Mouse (Mus musculus): ENCODE data around the gene Hs3st5. TPM values are rescaled to one million over a fixed set of nuclear protein-coding genes. Genes with fewer than 3 reads are reported as not detected.
"Not testable (repeated sequence)": the region's sequence is repeated elsewhere in the genome, so short reads cannot be mapped to it uniquely, and the experiment has no call there.

Hs3st5 gene
- total RNA-seq (2021) = 0.82 and 1.6 TPM in 2 replicates
- long read RNA-seq, experiment 1, partial matches to known transcripts = 0 of 3 reads
- long read RNA-seq, experiment 1, other reads (novel, unspliced or antisense) = 1 of 3 reads
- long read RNA-seq, experiment 2, partial matches to known transcripts = 0 of 1 reads
- long read RNA-seq, experiment 2, other reads (novel, unspliced or antisense) = 1 of 1 reads

DNA sequence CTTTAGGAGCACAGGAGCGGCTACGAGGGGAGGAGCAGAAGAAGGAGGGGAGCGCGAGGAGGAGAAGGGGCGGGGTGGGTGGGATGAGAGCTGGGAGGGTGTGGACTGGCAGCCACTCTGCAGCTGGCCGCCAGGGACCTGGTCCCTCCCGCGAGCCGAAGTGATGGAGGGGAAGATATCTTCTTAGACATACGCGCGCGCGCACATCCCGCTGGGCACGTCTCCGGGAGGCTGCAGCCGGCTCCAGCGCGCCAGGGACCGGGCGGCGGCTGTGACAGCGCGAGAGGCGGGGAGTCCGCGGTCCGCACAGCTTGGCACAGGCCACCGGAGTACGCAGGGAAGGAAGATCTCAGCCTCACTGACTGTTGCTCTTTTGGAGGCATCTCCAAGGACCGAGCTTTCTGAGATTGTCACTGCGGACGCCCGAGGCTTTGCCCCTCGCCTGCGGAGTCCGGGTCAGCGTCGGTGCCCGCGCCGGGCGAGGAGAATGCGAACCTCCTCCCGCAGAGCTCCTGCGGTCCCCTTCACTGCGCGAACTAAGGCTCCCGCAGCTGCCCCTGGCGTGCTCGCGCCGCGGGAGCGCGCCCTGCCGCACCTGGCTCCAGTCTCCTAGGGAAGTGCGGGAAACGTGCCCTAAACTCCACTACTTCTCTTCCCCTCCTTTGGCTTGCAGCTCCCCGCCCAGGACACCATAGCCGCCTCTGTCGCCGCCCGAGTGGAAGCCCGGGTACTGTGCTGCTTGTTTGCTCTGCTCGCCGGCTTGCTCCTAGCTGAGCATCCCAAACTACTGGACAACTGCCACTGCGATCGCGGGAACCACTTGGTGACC, at the start of gene Hs3st5:
Gene Hs3st5 (plus strand): TSS at position 88 of the 829 bp plus-strand sequence.
- DNase-seq = peak; percentile 73

DNA sequence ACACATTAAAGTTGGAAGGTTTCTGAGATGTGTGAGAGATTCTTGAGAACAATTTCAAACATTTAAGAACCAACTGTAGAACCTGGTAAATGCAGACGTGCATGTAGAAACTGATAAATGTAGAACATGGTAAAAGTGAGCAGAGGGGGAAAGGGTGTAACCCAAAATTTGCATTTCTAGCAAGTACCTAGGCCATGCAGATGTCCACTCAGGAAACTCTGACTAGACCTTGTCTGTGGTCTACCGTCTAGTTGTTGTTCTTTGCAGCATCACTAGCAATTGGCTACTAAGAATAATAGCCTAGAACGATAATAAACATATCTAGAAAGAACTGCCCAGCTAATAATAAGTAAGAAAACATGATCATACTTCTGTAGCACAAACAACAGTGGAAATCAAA, 38.0 kb upstream of the Hs3st5 start:
- DNase-seq = no peak

DNA sequence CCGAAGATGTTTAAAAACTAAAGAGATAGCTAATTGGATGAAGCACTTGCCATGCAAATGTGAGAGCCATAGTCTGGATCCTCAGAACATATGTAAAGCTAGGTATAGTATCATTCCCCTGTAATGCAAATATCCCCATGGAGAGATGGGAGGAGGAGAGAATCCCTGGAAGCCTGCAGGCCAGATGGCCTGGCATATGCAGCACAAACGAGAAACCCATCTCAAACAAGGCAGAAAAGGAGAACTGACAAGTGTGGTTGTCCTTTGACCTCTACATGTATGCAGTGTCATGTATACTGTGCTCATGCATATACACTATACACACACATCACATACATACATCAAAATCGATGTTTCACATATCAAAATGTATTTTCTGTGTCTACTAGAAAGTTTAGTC, 35.5 kb upstream of the Hs3st5 start:
- no peak for DNase-seq

DNA sequence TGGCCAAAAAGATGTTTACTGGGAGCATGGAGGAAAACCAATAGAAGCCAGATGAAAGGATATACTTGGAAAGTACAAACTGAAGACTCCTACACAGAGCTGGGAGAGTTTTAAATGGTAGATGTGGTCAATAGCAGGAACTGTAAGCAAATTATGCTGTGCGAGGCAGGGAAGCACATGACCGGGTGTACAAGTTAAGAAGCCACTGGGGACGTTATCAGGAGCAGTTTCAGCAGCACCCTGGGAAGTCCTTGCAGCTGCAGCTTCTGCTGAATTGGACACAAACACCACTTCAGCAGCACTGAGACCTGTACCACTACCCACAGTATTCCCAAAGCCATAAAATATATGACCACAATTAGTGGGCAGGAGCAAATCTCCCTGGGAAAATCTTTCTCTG, 31.8 kb upstream of the Hs3st5 start:
- no peak for DNase-seq

DNA sequence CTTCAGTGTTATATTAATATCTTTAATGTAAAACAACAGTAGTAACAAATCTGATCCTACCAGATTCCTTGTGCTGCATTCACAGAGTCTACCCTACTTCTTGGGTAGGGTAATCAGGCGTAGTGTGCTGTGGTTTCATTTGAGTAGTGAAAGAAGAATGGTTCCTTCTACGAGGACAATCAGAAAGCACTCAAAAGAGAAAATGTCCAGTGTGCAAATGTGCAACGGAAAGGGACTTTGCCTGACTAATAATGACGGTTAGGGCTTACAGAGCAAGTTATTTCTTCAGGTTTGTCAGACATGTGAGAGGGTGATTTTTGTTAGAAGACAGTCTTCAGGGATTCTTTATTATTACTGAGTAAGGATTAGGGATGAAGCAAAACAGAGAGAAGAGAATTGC, 29.1 kb upstream of the Hs3st5 start:
- no peak for DNase-seq

DNA sequence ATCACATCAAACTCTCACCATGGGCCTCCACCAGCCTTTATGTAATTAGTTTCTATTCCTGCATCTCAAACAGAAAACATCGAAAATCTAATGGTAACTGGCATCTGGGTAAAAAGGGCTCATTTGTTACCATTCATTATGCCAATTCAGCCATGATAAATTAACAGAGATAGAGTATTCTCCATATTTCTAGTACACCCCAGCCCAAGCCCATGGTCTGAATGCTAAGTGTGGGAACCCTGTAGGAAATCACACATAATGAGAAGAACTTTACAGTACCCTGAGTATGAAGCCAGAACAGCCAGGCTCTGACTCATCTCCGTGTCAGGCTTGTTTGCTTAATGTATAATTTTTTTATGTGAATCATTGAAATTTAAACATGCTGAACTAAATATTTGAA, 23.3 kb upstream of the Hs3st5 start:
- no peak for DNase-seq

DNA sequence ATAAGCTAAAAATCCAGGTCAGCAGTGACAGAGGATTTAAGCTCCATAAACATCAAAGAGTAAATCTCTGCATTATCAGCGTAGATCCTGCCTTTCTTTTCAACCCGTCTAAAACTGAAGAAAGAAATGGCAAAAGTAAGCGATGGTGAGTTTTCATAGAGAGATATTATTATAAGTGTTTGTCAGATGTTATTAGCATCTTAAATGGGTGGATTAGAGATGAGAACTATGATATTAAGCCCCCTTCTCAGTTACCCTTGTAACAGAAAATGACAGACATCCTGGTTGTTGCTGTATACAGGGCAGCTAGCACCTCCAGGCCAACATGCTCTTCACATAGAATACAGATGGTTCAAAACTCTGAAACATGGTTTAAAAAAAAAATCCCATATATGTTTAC, 22.6 kb upstream of the Hs3st5 start:
- no peak for DNase-seq

DNA sequence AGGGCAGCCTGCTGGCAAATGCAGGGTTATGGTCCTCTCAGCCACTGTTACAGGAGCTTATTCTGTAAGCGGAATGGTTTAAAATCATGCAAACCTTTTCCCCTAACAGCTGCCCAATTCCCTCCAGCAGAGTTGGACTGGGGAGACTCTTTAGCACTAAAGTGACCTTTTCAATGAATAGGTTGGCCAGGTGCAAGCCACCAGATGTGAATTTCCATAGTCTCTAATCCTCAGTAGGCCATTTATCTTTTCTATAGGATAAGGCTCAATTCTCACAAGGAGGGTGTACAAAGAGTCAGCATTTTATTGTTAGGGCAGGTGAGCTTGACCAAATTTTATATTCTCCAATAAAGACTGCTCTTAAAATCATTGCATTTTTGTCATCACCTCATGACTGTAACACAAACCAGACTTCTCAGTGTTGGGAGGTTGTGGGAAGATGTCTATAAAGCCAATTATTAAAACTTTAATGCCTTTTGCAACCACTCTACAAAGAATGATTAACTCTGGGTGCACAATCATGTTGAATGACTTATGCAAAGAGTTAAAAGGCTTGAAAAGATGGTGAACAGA, 21.8 kb upstream of the Hs3st5 start:
- no peak for DNase-seq

DNA sequence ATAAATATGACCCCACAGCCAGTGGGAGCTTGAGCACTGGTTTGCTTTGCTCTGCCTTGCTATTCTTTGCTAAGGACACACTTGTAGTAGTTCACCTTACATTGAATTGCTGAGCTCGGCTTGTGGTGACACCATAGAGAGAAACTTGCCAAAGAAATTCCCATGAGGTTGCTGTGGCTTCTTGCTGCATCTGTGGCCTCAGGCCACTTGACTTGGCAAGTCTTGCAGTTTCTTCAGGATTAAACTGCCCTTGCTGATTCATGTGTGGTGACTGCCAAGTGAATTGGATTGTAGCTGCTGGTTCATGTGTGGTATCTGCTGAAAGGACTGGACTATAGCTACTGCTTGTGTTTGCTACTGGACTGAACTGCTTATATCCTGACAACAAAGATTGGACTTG, 13.0 kb upstream of the Hs3st5 start:
- DNase-seq = no peak

DNA sequence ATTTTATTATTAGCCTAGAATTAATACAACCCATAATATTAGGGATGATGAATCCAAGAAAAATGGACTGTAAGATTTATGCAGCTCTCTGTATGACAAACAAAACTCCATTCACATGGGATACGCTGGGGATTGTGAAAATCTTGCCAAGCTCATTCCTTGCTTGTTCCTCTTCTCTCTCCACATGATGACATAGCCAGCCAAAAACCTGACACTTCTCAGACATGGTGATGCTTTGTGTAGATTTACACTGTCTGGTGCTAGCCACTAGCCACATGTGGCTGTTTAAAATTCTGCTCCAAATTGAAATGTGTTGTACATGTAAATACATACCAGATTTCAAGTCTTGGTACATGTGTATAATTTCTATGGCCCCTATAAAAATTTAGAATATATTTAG, 6.9 kb upstream of the Hs3st5 start:
- DNase-seq = no peak

DNA sequence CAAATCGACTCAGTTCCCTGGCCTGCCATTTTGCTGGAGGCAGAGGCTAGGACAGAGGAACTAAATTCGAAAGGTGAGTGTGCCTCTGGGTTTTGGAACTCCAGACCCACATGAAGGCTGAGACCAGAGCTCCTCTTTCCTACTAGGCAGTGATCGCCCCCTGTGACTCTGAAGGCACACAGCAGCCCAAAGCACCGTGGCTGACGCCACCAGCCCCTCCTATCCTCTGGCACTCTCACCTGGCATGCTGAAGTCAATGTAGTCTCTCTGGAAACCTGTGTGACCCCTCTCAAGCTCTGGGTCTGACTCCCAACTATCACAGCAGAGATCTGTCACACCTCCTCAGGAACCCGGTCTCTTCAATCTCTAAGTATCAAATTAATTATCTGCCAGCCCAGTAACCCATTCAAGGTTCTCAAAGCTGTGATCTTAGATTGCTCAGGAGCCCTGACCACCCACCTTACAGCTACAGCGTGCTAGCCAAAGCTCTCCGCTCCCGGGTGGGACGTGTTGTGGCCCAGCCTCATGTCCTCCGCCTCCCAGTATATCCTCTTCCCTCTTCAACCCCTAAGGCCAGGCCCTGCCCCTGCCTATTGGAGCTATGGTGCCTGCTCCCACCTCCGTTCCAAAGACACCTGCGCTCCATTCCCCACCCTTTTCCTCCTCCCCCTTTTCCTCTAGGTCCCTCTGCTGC, 434 bp upstream of the Hs3st5 start:
- DNase-seq = peak; percentile 17

DNA sequence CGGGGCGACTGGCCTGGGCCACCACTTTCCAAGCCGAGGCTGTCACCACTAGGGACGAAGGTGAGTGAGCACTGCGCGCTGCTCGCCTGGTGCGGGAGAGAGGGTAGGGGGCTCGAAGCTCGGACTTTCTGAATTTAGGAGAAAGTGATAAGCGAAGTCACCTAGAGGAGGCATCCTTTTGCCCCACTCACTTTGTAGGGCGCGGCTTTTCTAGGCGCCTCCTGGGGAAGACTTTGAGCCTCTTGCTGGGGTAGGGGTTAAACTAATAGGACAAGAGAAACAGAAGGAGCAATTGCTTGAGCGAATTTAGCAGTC, 899 bp downstream of the Hs3st5 start:
- no peak for DNase-seq

DNA sequence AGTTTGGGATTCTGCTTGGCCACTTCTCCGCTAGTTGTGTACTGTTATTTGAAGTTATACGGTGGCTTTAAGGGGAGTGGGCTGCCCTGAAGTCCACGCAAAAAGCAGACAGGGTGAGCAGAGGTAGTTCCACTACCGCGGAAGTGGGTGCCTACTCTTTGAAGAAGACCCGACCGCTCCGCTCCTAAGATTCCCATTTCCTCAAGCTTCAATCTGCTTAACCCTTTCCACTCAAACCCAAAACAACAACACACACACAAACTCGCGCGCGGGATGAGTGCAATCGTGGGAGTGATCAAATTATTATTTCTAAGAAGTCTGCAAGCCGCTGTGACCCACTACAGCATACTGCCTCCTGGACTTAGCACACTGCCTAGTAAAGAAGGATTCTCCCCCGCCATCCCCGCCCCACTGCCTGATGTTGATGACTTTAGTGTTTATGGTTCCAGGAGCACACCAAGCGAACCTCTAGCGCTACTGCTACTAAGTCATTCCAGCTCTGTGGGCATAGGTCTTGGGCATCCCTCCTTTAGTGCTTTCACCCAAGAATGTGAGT, 1.5 kb downstream of the Hs3st5 start:
- DNase-seq = no peak

DNA sequence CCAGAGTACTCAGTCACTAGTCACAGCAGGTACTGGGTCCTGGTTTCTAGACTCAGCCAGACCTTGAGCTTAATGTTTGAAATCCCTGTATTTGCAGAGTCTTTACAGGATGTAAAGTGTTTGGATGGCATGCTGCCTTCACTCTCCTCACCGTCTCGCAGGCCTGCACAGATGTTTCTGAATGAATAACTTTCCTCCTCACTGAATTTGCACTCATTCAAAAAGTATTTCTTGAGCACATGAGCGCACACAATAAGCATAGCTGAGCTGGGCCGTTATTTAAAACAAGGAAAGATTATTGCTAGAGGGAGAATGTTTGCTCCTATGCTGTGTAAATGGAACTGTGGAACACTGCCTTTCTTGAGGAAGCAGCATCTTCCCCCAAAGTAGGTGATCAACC, 2.9 kb downstream of the Hs3st5 start:
- no peak for DNase-seq

DNA sequence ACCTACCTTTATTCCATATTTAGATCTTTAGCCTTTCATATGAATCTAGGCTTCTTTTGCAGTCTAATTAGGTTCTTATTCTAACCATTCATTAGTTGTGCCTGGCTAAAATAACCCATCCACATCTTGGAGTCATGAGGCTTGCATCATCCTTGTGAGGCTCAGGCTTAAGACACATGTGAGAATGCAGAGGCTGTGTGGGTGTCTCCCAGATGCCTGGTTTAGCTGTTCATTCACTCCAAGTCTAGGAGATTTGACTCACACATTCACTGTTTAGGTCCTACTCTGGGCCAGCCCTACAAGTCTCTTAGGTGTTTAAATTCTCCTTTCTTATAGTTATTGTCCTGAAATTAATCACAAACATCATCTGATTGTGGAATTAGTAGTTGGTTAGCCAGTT, 17.3 kb downstream of the Hs3st5 start:
- no peak for DNase-seq

DNA sequence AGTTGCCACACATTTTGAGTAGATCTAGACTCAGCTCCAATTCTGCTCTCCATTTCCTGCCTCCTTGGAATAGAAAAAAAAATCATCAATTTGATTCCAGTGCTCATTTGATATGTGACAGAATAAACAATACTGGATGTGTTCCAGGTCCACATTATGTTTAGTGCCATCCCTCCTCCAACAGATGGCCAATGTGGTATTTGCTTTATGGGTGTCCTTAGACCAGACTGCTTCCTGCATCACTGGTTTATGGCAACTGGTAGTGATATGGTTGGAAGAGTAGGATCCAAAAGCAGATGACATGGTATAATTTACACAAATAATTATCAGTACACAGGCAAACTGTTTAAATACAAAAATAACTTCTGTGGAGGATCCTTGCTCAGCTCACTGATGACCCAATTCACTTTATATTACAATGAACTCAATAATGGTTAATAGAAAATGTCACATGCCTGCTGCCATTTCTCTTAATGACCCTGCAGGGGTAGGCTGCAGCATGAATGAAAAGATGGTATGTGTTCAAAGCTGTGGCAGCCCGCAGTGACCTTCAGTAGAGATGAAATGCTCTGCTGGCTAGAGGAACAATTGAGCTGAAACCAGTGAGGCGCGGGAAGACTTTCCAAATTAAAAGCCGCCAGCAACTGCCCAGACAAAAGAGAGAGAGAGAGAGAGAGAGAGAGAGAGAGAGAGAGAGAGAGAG, 27.2 kb downstream of the Hs3st5 start:
- DNase-seq = no peak

DNA sequence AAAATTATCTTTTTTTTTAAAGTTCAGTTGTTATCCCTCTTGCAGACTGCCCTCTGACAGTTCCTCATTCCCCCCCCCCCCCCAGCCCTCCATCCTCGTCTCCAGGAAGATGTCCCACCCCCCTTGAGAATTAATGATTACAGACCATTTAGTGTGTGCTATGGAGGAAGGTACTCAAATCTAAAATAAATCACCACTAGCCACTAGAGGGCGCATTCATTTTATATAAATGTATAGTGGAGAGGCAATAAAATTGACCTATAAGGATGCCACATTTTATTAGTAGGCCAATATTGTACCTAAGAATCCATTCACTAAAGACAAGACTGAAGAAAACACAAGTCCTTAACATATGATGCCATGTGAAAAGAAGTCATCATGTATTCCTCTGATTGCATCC, 40.0 kb downstream of the Hs3st5 start:
- no peak for DNase-seq

DNA sequence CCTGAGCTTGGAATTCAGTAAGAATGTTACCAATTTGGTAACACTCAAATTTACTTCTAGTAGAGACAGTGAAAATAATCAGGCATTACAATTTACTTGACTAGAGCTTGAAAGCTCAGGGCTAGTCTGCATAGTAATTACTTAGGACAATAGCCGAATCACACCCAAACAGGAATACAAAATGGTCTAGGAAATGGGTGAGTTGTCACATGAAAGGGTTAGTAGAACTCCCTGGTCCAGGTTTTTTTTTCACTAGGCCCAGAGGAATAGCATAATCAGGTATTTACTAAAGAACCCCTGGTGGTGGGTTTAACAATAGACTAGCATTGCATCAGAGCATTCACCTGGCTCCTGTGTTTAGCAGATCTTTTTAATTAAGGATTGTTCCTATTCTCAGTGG, 41.1 kb downstream of the Hs3st5 start:
- not testable (repeated sequence) for DNase-seq

DNA sequence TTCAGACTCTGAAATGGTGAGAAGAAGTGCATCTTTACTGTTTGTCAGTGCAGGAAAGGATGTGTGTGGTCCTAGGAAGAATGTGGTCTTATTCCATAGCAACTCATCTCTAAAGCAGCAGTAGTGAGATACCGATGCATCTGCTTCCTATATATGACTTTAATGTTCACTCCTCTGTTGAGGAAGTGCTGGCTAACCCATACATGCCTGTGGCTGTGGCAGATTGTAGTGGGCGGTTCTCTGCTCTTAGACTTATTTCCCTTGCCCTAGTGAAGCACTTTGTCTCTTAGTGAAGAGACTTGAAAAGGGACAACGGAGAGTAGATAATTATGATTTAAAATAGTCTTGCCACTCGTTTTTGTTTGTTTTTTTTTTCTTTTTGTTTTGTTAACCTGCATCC, 47.4 kb downstream of the Hs3st5 start:
- no peak for DNase-seq

DNA sequence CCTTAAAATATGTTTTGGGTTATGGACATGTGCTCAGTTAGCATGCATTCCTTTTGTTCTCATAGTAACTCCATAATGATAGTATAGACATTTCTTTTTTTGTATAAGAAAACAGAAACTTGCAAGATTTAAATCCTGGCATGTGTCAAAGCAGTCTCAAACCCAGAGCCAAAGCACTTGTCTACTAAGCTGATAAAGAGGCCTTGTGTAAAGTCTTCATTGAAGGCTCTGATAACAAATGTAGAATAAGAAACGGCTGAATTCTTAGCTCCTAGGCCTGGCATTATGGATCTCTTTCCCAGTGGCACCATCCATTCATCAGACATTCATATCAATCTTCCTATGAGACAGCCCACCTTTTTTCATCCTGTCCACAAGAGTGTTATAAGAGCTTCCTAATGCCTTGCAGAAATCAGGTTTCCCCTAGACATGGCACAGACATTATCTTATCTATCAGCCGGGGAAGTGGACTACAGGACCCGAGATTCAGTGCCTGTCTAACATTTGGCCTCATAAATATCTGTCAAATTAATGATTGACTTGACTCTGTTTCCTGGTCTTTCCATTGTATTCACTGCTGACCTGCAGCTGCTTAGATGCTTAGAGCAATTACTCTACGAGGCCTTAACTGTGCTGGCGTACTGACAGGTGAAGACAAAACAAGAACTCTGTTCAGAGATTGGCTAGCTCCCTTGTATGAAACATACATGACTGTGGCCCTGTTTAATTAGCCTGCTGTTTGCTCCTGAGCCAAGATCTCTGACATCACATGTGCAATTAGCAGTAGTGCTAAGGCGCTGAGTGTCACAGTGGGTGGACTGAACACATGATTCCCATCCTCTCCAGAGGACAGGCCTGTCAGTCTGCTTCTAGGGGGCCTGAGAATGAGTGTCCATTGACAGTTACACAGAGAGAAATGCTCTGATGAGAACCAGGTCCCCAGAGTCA, 48.6 kb downstream of the Hs3st5 start:
- DNase-seq = no peak

DNA sequence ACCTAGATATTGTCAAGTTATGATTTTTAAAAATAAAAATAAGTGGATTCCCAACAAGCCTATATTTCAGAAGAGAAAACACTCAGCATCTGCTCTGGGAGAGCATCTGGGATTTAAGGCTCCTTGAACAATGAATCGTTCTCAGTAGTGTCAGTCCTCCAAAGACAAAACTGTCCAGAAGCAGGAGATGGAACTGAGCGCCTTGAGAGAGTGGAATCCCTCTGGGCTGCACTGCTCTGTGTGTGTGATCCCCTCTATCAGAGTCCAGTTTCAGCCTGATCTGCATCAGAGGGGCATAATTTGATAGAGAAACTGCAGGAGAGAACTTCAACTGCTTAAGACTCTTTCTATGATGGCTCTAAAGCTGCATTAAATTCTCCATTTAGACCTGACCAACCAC, 49.5 kb downstream of the Hs3st5 start:
- DNase-seq = no peak
